Comparison of ENCODE assay signal across 18 mouse cellular contexts in genomic region chr5:75460414-75461025, GRCm38 (mm10).
DNase-seq lines count a peak whose midpoint lies in the region; ATAC-seq lines count a peak whose summit lies in the region.
"Had no signal": no experiment of that assay in that cellular context is flagged by ENCODE, and none has a peak within 500 bp of the region (broad histone marks: within the 10 kb centered on the region; RNA-seq: fewer than 3 reads in every experiment).

No protein-coding gene starts in this region.

- ATAC-seq in heart, embryonic 12.5 days (ENCODE audit: insufficient number of reproducible peaks, low FRiP score): 0 out of 2 replicates have a peak, but pooled peaks have one; percentile 39
- ATAC-seq in liver, embryonic 13.5 days (ENCODE audit: low read depth): peak; percentile 94
- ATAC-seq in stomach, embryonic 14.5 days (ENCODE audit: insufficient number of reproducible peaks, insufficient read depth, low FRiP score, low read depth): peak; percentile 77; the same call in 1 of the 2 replicates

- no peaks in the 10 kb centered on the region for H3K27me3 ChIP-seq in heart, embryonic 12.5 days (replicated peaks)
- no peaks in the 10 kb centered on the region for H3K27me3 ChIP-seq in liver, embryonic 13.5 days
- H3K27me3 ChIP-seq in stomach, embryonic 14.5 days (ENCODE audit: control insufficient read depth, insufficient read depth, low read length): no peaks in the 10 kb centered on the region
- H3K27me3 ChIP-seq: embryonic facial prominence, embryonic 12.5 days; heart, embryonic 15.5 days; hindbrain, embryonic 13.5 days; lung, embryonic 15.5 days; neural tube, embryonic 12.5 days had no signal

- no peaks in the 10 kb centered on the region for H3K9me3 ChIP-seq in heart, embryonic 12.5 days (replicated peaks)
- H3K9me3 ChIP-seq in liver, embryonic 13.5 days (replicated peaks): no peaks in the 10 kb centered on the region
- no peaks in the 10 kb centered on the region for H3K9me3 ChIP-seq in stomach, embryonic 14.5 days (ENCODE audit: control insufficient read depth, low read depth, low read length)
- H3K9me3 ChIP-seq: embryonic facial prominence, embryonic 12.5 days; heart, embryonic 15.5 days; hindbrain, embryonic 13.5 days; limb, embryonic 10.5 days; lung, embryonic 15.5 days; neural tube, embryonic 12.5 days had no signal

- H3K36me3 ChIP-seq in heart, embryonic 12.5 days: no peaks in the 10 kb centered on the region
- H3K36me3 ChIP-seq in liver, embryonic 13.5 days: no peaks in the 10 kb centered on the region
- H3K36me3 ChIP-seq in stomach, embryonic 14.5 days (ENCODE audit: control insufficient read depth, insufficient read depth, low read length): no peaks in the 10 kb centered on the region
- H3K36me3 ChIP-seq: embryonic facial prominence, embryonic 12.5 days; heart, embryonic 15.5 days; hindbrain, embryonic 13.5 days; limb, embryonic 10.5 days; lung, embryonic 15.5 days; neural tube, embryonic 12.5 days had no signal

- no peak overlapping the region for H3K4me2 ChIP-seq in heart, embryonic 12.5 days
- peak overlapping the region; percentile 51 for H3K4me2 ChIP-seq in liver, embryonic 13.5 days
- H3K4me2 ChIP-seq in stomach, embryonic 14.5 days (replicated peaks; ENCODE audit: low read depth, low read length): no peak overlapping the region
- H3K4me2 ChIP-seq: embryonic facial prominence, embryonic 12.5 days; heart, embryonic 15.5 days; hindbrain, embryonic 13.5 days; lung, embryonic 15.5 days; neural tube, embryonic 12.5 days had no signal

- no peak for DNase-seq in heart, postnatal 4 days
- peak; percentile 71 for DNase-seq in c-Kit-positive CD71-positive TER-119-positive erythroid progenitor cells, embryonic 14.5 days (ENCODE audit: low spot score)
- peak; percentile 76 for DNase-seq in liver, embryonic 13.5 days
- no peak for DNase-seq in layer of hippocampus, postnatal 10 days (ENCODE audit: low spot score in 2 of 2)
- no peak for DNase-seq in kidney, adult 18-20 months
- no peak for DNase-seq in right cerebral cortex, postnatal 10 days (ENCODE audit: low spot score in 2 of 2)
- DNase-seq: cerebellum, postnatal 10 days; gastrocnemius, postnatal 36 days; kidney, adult 2 months; kidney, postnatal 4 days had no signal

- H3K4me1 ChIP-seq in heart, embryonic 12.5 days (replicated peaks): peaks cover 15% of the 10 kb centered on the region
- H3K4me1 ChIP-seq in liver, embryonic 13.5 days (replicated peaks): peaks cover 52% of the 10 kb centered on the region
- H3K4me1 ChIP-seq in stomach, embryonic 14.5 days (ENCODE audit: control insufficient read depth, insufficient read depth, low read length): peaks cover 11% of the 10 kb centered on the region; the same call in 1 of the 2 replicates
- H3K4me1 ChIP-seq: hindbrain, embryonic 13.5 days; neural tube, embryonic 12.5 days had no signal

- WGBS in heart, embryonic 12.5 days: 19% methylated on average over 9 of the region's 9 CpGs
- WGBS in liver, embryonic 13.5 days (ENCODE audit: insufficient replicate concordance): 13% methylated on average over 9 of the region's 9 CpGs
- 69% methylated on average over 9 of the region's 9 CpGs for WGBS in stomach, embryonic 14.5 days

- no peak overlapping the region for H3K4me3 ChIP-seq in heart, embryonic 12.5 days
- H3K4me3 ChIP-seq in liver, embryonic 13.5 days (replicated peaks): no peak overlapping the region
- no peak overlapping the region for H3K4me3 ChIP-seq in stomach, embryonic 14.5 days (ENCODE audit: low read depth, low read length)
- H3K4me3 ChIP-seq: embryonic facial prominence, embryonic 12.5 days; heart, embryonic 15.5 days; hindbrain, embryonic 13.5 days; limb, embryonic 10.5 days; lung, embryonic 15.5 days; neural tube, embryonic 12.5 days had no signal

- H3K27ac ChIP-seq in heart, embryonic 12.5 days (ENCODE audit: poor library complexity, severe bottlenecking): no peak overlapping the region
- peak overlapping the region; percentile 85 for H3K27ac ChIP-seq in liver, embryonic 13.5 days
- no peak overlapping the region for H3K27ac ChIP-seq in stomach, embryonic 14.5 days (ENCODE audit: low read length)
- H3K27ac ChIP-seq: embryonic facial prominence, embryonic 12.5 days; heart, embryonic 15.5 days; hindbrain, embryonic 13.5 days; limb, embryonic 10.5 days; neural tube, embryonic 12.5 days had no signal

- H3K9ac ChIP-seq in heart, embryonic 12.5 days: no peak overlapping the region
- peak overlapping the region; percentile 44 for H3K9ac ChIP-seq in liver, embryonic 13.5 days
- no peak overlapping the region for H3K9ac ChIP-seq in stomach, embryonic 14.5 days (replicated peaks; ENCODE audit: low read depth, low read length)
- H3K9ac ChIP-seq: embryonic facial prominence, embryonic 12.5 days; heart, embryonic 15.5 days; hindbrain, embryonic 13.5 days; lung, embryonic 15.5 days; neural tube, embryonic 12.5 days had no signal

Comparison
In these comparisons a context has a peak if more than half of its experiments do, and no peak if none do; other contexts are left out.
1. ATAC-seq: peak in every context shown above with its lines; median percentile 94 in liver, embryonic 13.5 days; 77 in stomach, embryonic 14.5 days; 39 in heart, embryonic 12.5 days.
2. DNase-seq: peak in c-Kit-positive CD71-positive TER-119-positive erythroid progenitor cells, embryonic 14.5 days (single experiment) and liver, embryonic 13.5 days (single experiment); none in heart, postnatal 4 days (single experiment), layer of hippocampus, postnatal 10 days (0 of 2), kidney, adult 18-20 months (single experiment) and right cerebral cortex, postnatal 10 days (0 of 2).